ENCODE assay signal across 8 mouse cellular contexts in genomic region chr9:55540391-55540770, GRCm38 (mm10). TPM values are rescaled to one million over a fixed set of nuclear protein-coding genes. Genes with fewer than 3 reads are reported as not detected.
DNase-seq lines count a peak whose midpoint lies in the region; ATAC-seq and TF ChIP-seq lines count a peak whose summit lies in the region.
"Had no signal": no experiment of that assay in that cellular context is flagged by ENCODE, and none has a peak within 500 bp of the region (broad histone marks: within the 10 kb centered on the region; RNA-seq: fewer than 3 reads in every experiment).

No protein-coding gene starts in this region.

- peaks cover 11% of the 10 kb centered on the region for H3K4me1 ChIP-seq in lung, postnatal 0 days (ENCODE audit: insufficient read depth, low read depth, low read length)
- peaks cover 46% of the 10 kb centered on the region for H3K4me1 ChIP-seq in forebrain, embryonic 12.5 days
- H3K4me1 ChIP-seq in intestine, embryonic 15.5 days (replicated peaks), result peaks cover 42% of the 10 kb centered on the region

- no peak for ATAC-seq in lung, postnatal 0 days
- no peak for ATAC-seq in forebrain, embryonic 12.5 days (ENCODE audit: low FRiP score)
- ATAC-seq in intestine, embryonic 15.5 days, result peak; percentile 1; the same call in 1 of the 2 replicates

- no peak overlapping the region for H3K27ac ChIP-seq in lung, postnatal 0 days (ENCODE audit: low read length)
- no peak overlapping the region for H3K27ac ChIP-seq in forebrain, embryonic 12.5 days
- no peak overlapping the region; the same call in 1 of the 2 replicates for H3K27ac ChIP-seq in intestine, embryonic 15.5 days

- H3K9me3 ChIP-seq in lung, postnatal 0 days (ENCODE audit: low read length), result no peaks in the 10 kb centered on the region
- no peaks in the 10 kb centered on the region for H3K9me3 ChIP-seq in forebrain, embryonic 12.5 days
- H3K9me3 ChIP-seq in intestine, embryonic 15.5 days, result no peaks in the 10 kb centered on the region

- DNase-seq in lung, postnatal 0 days (ENCODE audit: low spot score), result no peak
- DNase-seq in lung, postnatal 14 days, result no peak
- DNase-seq in naive thymus-derived CD4-positive, alpha-beta T cell, adult 2 months (ENCODE audit: low read depth), result peak; percentile 39
- DNase-seq in adrenal gland, adult 8-10 months, result no peak
- DNase-seq in frontal cortex, adult 2 months (ENCODE audit: extremely low spot score in 1 of 2, low spot score in 1 of 2), result no peak

- TF ChIP-seq EP300 in lung, postnatal 0 days (IDR thresholded peaks at IDR 0.05), result no peak

- H3K36me3 ChIP-seq in lung, postnatal 0 days (ENCODE audit: insufficient read depth, low read length), result no peaks in the 10 kb centered on the region
- H3K36me3 ChIP-seq in forebrain, embryonic 12.5 days (replicated peaks), result no peaks in the 10 kb centered on the region
- no peaks in the 10 kb centered on the region for H3K36me3 ChIP-seq in intestine, embryonic 15.5 days

- H3K27me3 ChIP-seq in lung, postnatal 0 days (replicated peaks; ENCODE audit: insufficient read depth, low read length), result peaks cover 65% of the 10 kb centered on the region
- H3K27me3 ChIP-seq in forebrain, embryonic 12.5 days, result peaks cover 96% of the 10 kb centered on the region
- H3K27me3 ChIP-seq in intestine, embryonic 15.5 days (replicated peaks), result peaks cover 55% of the 10 kb centered on the region

- WGBS in lung, postnatal 0 days, result 3% methylated on average over 12 of the region's 12 CpGs
- WGBS in forebrain, embryonic 12.5 days, result 0% methylated on average over 12 of the region's 12 CpGs
- under 1% methylated on average over 12 of the region's 12 CpGs for WGBS in intestine, embryonic 15.5 days

- TF ChIP-seq CTCF in lung, postnatal 0 days (IDR thresholded peaks at IDR 0.05), result no peak

- peak overlapping the region; percentile 62 for H3K4me2 ChIP-seq in lung, postnatal 0 days (replicated peaks; ENCODE audit: low read depth, low read length)
- peak overlapping the region; percentile 74 for H3K4me2 ChIP-seq in forebrain, embryonic 12.5 days
- peak overlapping the region; percentile 78 for H3K4me2 ChIP-seq in intestine, embryonic 15.5 days (replicated peaks)

- peak overlapping the region; percentile 38 for H3K4me3 ChIP-seq in lung, postnatal 0 days (ENCODE audit: low read depth, low read length)
- H3K4me3 ChIP-seq in forebrain, embryonic 12.5 days (replicated peaks), result peak overlapping the region; percentile 40
- peak overlapping the region; percentile 46 for H3K4me3 ChIP-seq in intestine, embryonic 15.5 days (replicated peaks)

- H3K9ac ChIP-seq in lung, postnatal 0 days (replicated peaks; ENCODE audit: low read depth), result no peak overlapping the region
- peak overlapping the region; percentile 42; the same call in 1 of the 2 replicates for H3K9ac ChIP-seq in forebrain, embryonic 12.5 days
- peak overlapping the region; percentile 28 for H3K9ac ChIP-seq in intestine, embryonic 15.5 days

RNA-seq across cellular contexts. Expression of gene Isl2, which starts 1.9 kb away (rescaled TPM):
- polyA plus RNA-seq in lung, postnatal 0 days (2015; fragmentation: Nextera tagmentation; extraction: Ambion mirVana), result 0.07 TPM in 1 of 2 replicates, not detected in the other
- polyA plus RNA-seq in forebrain, embryonic 12.5 days (2016; fragmentation: Nextera tagmentation; extraction: Ambion mirVana), result 0.68 and 0.73 TPM in 2 replicates
- 3.3 and 3.7 TPM in 2 replicates for polyA plus RNA-seq in intestine, embryonic 15.5 days (2015; fragmentation: Nextera tagmentation; extraction: Ambion mirVana)
- not detected for total RNA-seq in adrenal gland, adult 8-10 months (2022)
- not detected in 2 replicates for polyA plus RNA-seq in frontal cortex, adult 2 months (2012; rRNA removed)
- total RNA-seq: layer of hippocampus, postnatal 14 days had no signal

RNA-seq across cellular contexts. Expression of gene Etfa, which starts 28.3 kb away (rescaled TPM):
- 175 and 196 TPM in 2 replicates for polyA plus RNA-seq in lung, postnatal 0 days (2015; fragmentation: Nextera tagmentation; extraction: Ambion mirVana)
- polyA plus RNA-seq in forebrain, embryonic 12.5 days (2016; fragmentation: Nextera tagmentation; extraction: Ambion mirVana), result 136 and 139 TPM in 2 replicates
- polyA plus RNA-seq in intestine, embryonic 15.5 days (2015; fragmentation: Nextera tagmentation; extraction: Ambion mirVana), result 288 and 318 TPM in 2 replicates
- 100 to 1,000 TPM; 214 to 386 (median 325) TPM for total RNA-seq in adrenal gland, adult 8-10 months (2022)
- 37.7 and 48.5 TPM in 2 replicates for polyA plus RNA-seq in frontal cortex, adult 2 months (2012; rRNA removed)
